ENCODE assay signal across 21 mouse cellular contexts in the genomic region with DNA sequence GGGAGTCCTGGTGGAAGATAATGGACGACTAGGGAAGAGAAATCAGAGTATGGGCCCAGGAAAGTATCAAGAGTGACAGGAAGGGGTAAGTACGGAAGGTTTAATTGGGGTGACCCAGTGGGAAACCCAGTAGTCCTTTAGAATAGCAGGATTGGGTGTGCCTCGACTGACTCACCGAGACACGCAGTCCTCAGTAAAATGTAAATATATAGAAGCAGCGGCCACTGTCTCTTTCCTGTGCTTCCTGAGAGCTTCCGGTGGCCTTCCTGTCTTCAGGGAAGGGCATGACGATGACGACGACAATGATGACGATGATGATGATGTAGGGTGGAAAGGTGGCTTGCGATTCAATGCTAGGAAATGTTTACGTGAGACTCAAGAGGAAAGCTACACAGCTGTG.
"Had no signal": no experiment of that assay in that cellular context is flagged by ENCODE, and none has a peak within 500 bp of the region (broad histone marks: within the 10 kb centered on the region; RNA-seq: fewer than 3 reads in every experiment).

No protein-coding gene starts in this region.

- H3K4me1 ChIP-seq: limb, embryonic 10.5 days; limb, embryonic 13.5 days; liver, embryonic 15.5 days; midbrain, embryonic 12.5 days; midbrain, embryonic 15.5 days; neural tube, embryonic 13.5 days had no signal

- H3K27ac ChIP-seq: limb, embryonic 10.5 days; limb, embryonic 13.5 days; liver, embryonic 12.5 days; liver, embryonic 15.5 days; macrophage; midbrain, embryonic 12.5 days; midbrain, embryonic 15.5 days; neural tube, embryonic 13.5 days; stomach, embryonic 15.5 days had no signal

- H3K36me3 ChIP-seq: limb, embryonic 10.5 days; limb, embryonic 13.5 days; liver, embryonic 12.5 days; liver, embryonic 15.5 days; midbrain, embryonic 12.5 days; midbrain, embryonic 15.5 days; neural tube, embryonic 13.5 days; stomach, embryonic 15.5 days had no signal

- H3K4me2 ChIP-seq: limb, embryonic 13.5 days; liver, embryonic 12.5 days; liver, embryonic 15.5 days; midbrain, embryonic 12.5 days; midbrain, embryonic 15.5 days; neural tube, embryonic 13.5 days; stomach, embryonic 15.5 days had no signal

- ATAC-seq: intestine, embryonic 16.5 days; liver, embryonic 12.5 days; midbrain, embryonic 15.5 days had no signal

- H3K9ac ChIP-seq: limb, embryonic 13.5 days; liver, embryonic 12.5 days; liver, embryonic 15.5 days; midbrain, embryonic 12.5 days; midbrain, embryonic 15.5 days; neural tube, embryonic 13.5 days; stomach, embryonic 15.5 days had no signal

- H3K4me3 ChIP-seq: limb, embryonic 10.5 days; limb, embryonic 13.5 days; liver, embryonic 12.5 days; liver, embryonic 15.5 days; midbrain, embryonic 12.5 days; midbrain, embryonic 15.5 days; myocyte; neural tube, embryonic 13.5 days; stomach, embryonic 15.5 days had no signal

- DNase-seq: kidney, adult 18-20 months; kidney, adult 9 months; kidney, postnatal 14 days; kidney, postnatal 4 days; liver; retina, postnatal 1 day; right cerebral cortex, postnatal 25 days; spleen, adult 18-20 months; thymus, adult 18-20 months; thymus, postnatal 36 days had no signal

- H3K9me3 ChIP-seq: limb, embryonic 10.5 days; liver, embryonic 15.5 days; midbrain, embryonic 12.5 days; midbrain, embryonic 15.5 days; neural tube, embryonic 13.5 days; stomach, embryonic 15.5 days had no signal

- H3K27me3 ChIP-seq: limb, embryonic 13.5 days; liver, embryonic 12.5 days; liver, embryonic 15.5 days; midbrain, embryonic 12.5 days; midbrain, embryonic 15.5 days; neural tube, embryonic 13.5 days; stomach, embryonic 15.5 days had no signal
